In genomic region chr10:17769856-17770255, GRCm38 (mm10) we compare ENCODE assay signal across 19 mouse cellular contexts. TPM values are rescaled to one million over a fixed set of nuclear protein-coding genes. Genes with fewer than 3 reads are reported as not detected.
DNase-seq lines count a peak whose midpoint lies in the region; ATAC-seq and TF ChIP-seq lines count a peak whose summit lies in the region.
"Had no signal": no experiment of that assay in that cellular context is flagged by ENCODE, and none has a peak within 500 bp of the region (broad histone marks: within the 10 kb centered on the region; RNA-seq: fewer than 3 reads in every experiment).

No protein-coding gene starts in this region.

- DNase-seq in embryo, embryonic 10 days (ENCODE audit: low spot score), result peak; percentile 30
- DNase-seq in embryo, embryonic 9.5 days (ENCODE audit: extremely low spot score), result no peak
- peak; percentile 32 for DNase-seq in MN1 (ENCODE audit: low spot score)
- DNase-seq in layer of hippocampus, adult 9-11 months, result peak; percentile 48
- DNase-seq in left cerebral cortex, postnatal 36 days (ENCODE audit: low spot score in 2 of 2), result no peak
- DNase-seq in heart, adult 2 months, result no peak
- no peak for DNase-seq in Muller cell, postnatal 12 days (ENCODE audit: inconsistent ontology term)
- DNase-seq: adrenal gland, postnatal 14 days; cerebellum, adult 8-10 months; kidney, postnatal 10 days; retina, postnatal 1 day; thymus, postnatal 4 days had no signal

- no peak for TF ChIP-seq POLR2A in heart, adult 2 months (IDR thresholded peaks at IDR 0.05; ENCODE audit: insufficient read depth, low read depth, low read length)

- no peak overlapping the region for H3K4me2 ChIP-seq in embryonic facial prominence, embryonic 12.5 days (replicated peaks)
- H3K4me2 ChIP-seq: hindbrain, embryonic 14.5 days; limb, embryonic 12.5 days; midbrain, embryonic 15.5 days had no signal

- ATAC-seq in embryonic facial prominence, embryonic 12.5 days (ENCODE audit: insufficient number of reproducible peaks, insufficient read depth, low FRiP score, low TSS enrichment), result no peak
- ATAC-seq: intestine, postnatal 0 days; lung, postnatal 0 days; midbrain, embryonic 15.5 days had no signal

- WGBS in embryonic facial prominence, embryonic 12.5 days, result 32% methylated on average over 5 of the region's 5 CpGs
- 68% methylated on average over 5 of the region's 5 CpGs for WGBS in heart, adult 2 months

- no peaks in the 10 kb centered on the region for H3K9me3 ChIP-seq in embryonic facial prominence, embryonic 12.5 days
- H3K9me3 ChIP-seq: limb, embryonic 12.5 days; midbrain, embryonic 15.5 days had no signal

- H3K36me3 ChIP-seq in embryonic facial prominence, embryonic 12.5 days, result no peaks in the 10 kb centered on the region
- no peaks in the 10 kb centered on the region for H3K36me3 ChIP-seq in heart, adult 2 months (ENCODE audit: control insufficient read depth, insufficient read depth, low read length)
- H3K36me3 ChIP-seq: limb, embryonic 12.5 days; midbrain, embryonic 15.5 days had no signal

- no peaks in the 10 kb centered on the region for H3K79me2 ChIP-seq in heart, adult 2 months (replicated peaks; ENCODE audit: control insufficient read depth, insufficient read depth, low read length)

- H3K27ac ChIP-seq in embryonic facial prominence, embryonic 12.5 days, result 0 out of 2 replicates have a peak overlapping the region, but pooled peaks have one; percentile 36
- H3K27ac ChIP-seq in heart, adult 2 months, result no peak overlapping the region
- H3K27ac ChIP-seq: hindbrain, embryonic 14.5 days; limb, embryonic 12.5 days; liver, embryonic 14.5 days; midbrain, embryonic 15.5 days had no signal

- TF ChIP-seq EP300 in heart, adult 2 months (IDR thresholded peaks at IDR 0.05; ENCODE audit: insufficient read depth, low read depth, low read length), result no peak

- no peaks in the 10 kb centered on the region for H3K27me3 ChIP-seq in embryonic facial prominence, embryonic 12.5 days
- no peaks in the 10 kb centered on the region for H3K27me3 ChIP-seq in heart, adult 2 months (ENCODE audit: control insufficient read depth, insufficient read depth, low read length)
- H3K27me3 ChIP-seq: limb, embryonic 12.5 days; midbrain, embryonic 15.5 days had no signal

- intact Hi-C loops in left cerebral cortex, postnatal 36 days (cut with DNase I), result no loop called here
- intact Hi-C loops in heart, adult 2 months (cut with DNase I), result no loop called here

- no peak overlapping the region for H3K4me3 ChIP-seq in embryonic facial prominence, embryonic 12.5 days
- no peak overlapping the region for H3K4me3 ChIP-seq in heart, adult 2 months
- H3K4me3 ChIP-seq: limb, embryonic 12.5 days; midbrain, embryonic 15.5 days had no signal

- no peaks in the 10 kb centered on the region for H3K4me1 ChIP-seq in embryonic facial prominence, embryonic 12.5 days
- H3K4me1 ChIP-seq in heart, adult 2 months (ENCODE audit: control insufficient read depth, insufficient read depth, low read length), result no peaks in the 10 kb centered on the region; the same call in 1 of the 2 replicates
- H3K4me1 ChIP-seq: midbrain, embryonic 15.5 days had no signal

- no peak overlapping the region for H3K9ac ChIP-seq in embryonic facial prominence, embryonic 12.5 days
- no peak overlapping the region for H3K9ac ChIP-seq in heart, adult 2 months (ENCODE audit: low read depth, low read length)
- H3K9ac ChIP-seq: hindbrain, embryonic 14.5 days; limb, embryonic 12.5 days; liver, embryonic 14.5 days; midbrain, embryonic 15.5 days had no signal

- no peak for TF ChIP-seq CTCF in heart, adult 2 months (IDR thresholded peaks at IDR 0.05)

RNA-seq across cellular contexts. Expression of gene Txlnb, which starts 26.2 kb away (rescaled TPM):
- 2.1 and 2.2 TPM in 2 replicates for polyA plus RNA-seq in embryonic facial prominence, embryonic 12.5 days (2016; fragmentation: Nextera tagmentation; extraction: Ambion mirVana)
- total RNA-seq in left cerebral cortex, postnatal 36 days (2021), result under 1 TPM; 0.34 to 0.67 TPM
- total RNA-seq in heart, adult 2 months (2021), result 100 to 1,000 TPM; 312 to 403 TPM
- polyA plus RNA-seq in heart, adult 2 months (2012; rRNA removed), result 102 and 180 TPM in 2 replicates

RNA-seq across cellular contexts. Expression of gene Cited2, which starts 46.8 kb away (rescaled TPM):
- polyA plus RNA-seq in embryonic facial prominence, embryonic 12.5 days (2016; fragmentation: Nextera tagmentation; extraction: Ambion mirVana), result 40.5 and 43.8 TPM in 2 replicates
- total RNA-seq in left cerebral cortex, postnatal 36 days (2021), result 10 to 100 TPM; 44.2 to 45.0 TPM
- 10 to 100 TPM; 38.7 to 54.0 TPM for total RNA-seq in heart, adult 2 months (2021)
- 22.2 and 23.8 TPM in 2 replicates for polyA plus RNA-seq in heart, adult 2 months (2012; rRNA removed)

Comparison
In these comparisons a context has a peak if more than half of its experiments do, and no peak if none do; other contexts are left out.
1. DNase-seq: peak in embryo, embryonic 10 days (single experiment), MN1 (single experiment) and layer of hippocampus, adult 9-11 months (single experiment); none in embryo, embryonic 9.5 days (single experiment), left cerebral cortex, postnatal 36 days (0 of 2), heart, adult 2 months (0 of 2) and Muller cell, postnatal 12 days (single experiment).
2. RNA of gene Txlnb, which starts 26.2 kb away (total RNA-seq): 312 to 403 TPM in heart, adult 2 months; 0.34 to 0.67 TPM in left cerebral cortex, postnatal 36 days; every median in the first group is over 100 times any median in the second.